Mouse (Mus musculus): ENCODE results near the gene Ift52. TPM values are rescaled to one million over a fixed set of nuclear protein-coding genes. Genes with fewer than 3 reads are reported as not detected.

Gene Ift52
- polyA plus RNA-seq, 1 experiment from 2014 or later = 46.8 TPM

GRCm38 (mm10) chr2:163084519-163084918 is 67.4 kb downstream of the Ift52 start:
- no peak overlapping the region for H3K4me2 ChIP-seq
- ATAC-seq (ENCODE audit: insufficient number of reproducible peaks, low FRiP score, low TSS enrichment, low read depth) = no peak
- no peaks in the 10 kb centered on the region for H3K27me3 ChIP-seq
- no peak overlapping the region for H3K27ac ChIP-seq
- H3K4me3 ChIP-seq = no peak overlapping the region
- WGBS = 82% methylated on average over 3 of the region's 3 CpGs
- peaks cover 5% of the 10 kb centered on the region for H3K36me3 ChIP-seq
- H3K4me1 ChIP-seq = no peaks in the 10 kb centered on the region
- no peak overlapping the region for H3K9ac ChIP-seq
- no peaks in the 10 kb centered on the region for H3K9me3 ChIP-seq

DNA sequence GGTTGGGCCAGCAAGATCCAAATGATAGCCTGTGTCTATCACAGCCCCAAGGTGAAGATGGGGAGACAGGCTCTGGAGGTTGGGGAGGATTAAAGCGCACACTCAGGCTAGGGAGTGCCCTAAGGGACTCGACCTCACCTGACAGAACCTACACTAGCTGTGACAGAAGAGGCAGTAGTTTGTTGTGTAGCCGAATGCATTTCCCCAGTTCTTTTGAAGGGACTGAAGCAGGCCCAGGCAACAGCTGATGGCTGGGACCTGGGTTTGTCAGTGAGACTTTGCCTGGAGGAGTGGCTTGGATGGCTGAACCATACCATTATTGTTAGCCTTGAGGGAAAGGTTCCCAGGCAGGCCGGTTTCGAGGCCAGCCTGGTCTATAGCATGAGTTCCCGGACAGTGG is 67.9 kb downstream of the Ift52 start:
- no peaks in the 10 kb centered on the region for H3K36me3 ChIP-seq
- H3K27ac ChIP-seq = no peak overlapping the region
- no peak for ATAC-seq (ENCODE audit: insufficient number of reproducible peaks, low FRiP score, low TSS enrichment, low read depth)
- no peaks in the 10 kb centered on the region for H3K9me3 ChIP-seq
- no peaks in the 10 kb centered on the region for H3K4me1 ChIP-seq
- H3K4me3 ChIP-seq = no peak overlapping the region
- no peaks in the 10 kb centered on the region for H3K27me3 ChIP-seq
- H3K9ac ChIP-seq = no peak overlapping the region
- no peak overlapping the region for H3K4me2 ChIP-seq
- 87% methylated on average over 6 of the region's 6 CpGs for WGBS

DNA sequence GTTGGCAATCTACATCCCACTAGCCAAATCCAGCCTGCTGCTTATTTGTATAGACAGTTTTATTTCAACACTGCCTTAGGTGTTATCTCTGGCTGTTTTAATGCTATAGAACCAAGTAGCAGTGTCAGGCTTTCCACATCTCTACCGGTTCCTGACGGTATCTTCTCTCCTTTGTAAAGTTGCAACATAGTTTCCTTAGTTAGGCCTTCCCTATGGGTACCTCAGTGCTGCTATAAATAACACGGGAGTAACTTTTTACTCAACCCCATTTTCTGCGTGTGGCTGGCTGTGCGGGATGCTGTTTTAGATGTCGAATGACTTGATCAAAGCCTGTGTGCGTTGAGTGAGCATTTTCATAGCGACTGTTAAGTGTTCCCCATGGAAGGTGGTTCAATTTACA is 69.4 kb downstream of the Ift52 start:
- Histone ChIP-seq H3K27me3 (no peaks in the 10 kb centered on the region), H3K9ac (no peak overlapping the region), H3K9me3 (no peaks in the 10 kb centered on the region), H3K36me3 (no peaks in the 10 kb centered on the region), H3K4me3 (no peak overlapping the region), H3K4me1 (no peaks in the 10 kb centered on the region), H3K27ac (no peak overlapping the region), H3K4me2 (no peak overlapping the region)
- WGBS = 59% methylated on average over 8 of the region's 8 CpGs
- no peak for ATAC-seq (ENCODE audit: insufficient number of reproducible peaks, low FRiP score, low TSS enrichment, low read depth)

GRCm38 (mm10) chr2:163087728-163088127 is 70.6 kb downstream of the Ift52 start, which contains the start of gene Gtsf1l:
Gene Gtsf1l (minus strand): TSS chr2:163087855.
- Histone ChIP-seq H3K4me2 (no peak within 1 kb of the TSS), H3K4me3 (no peak within 1 kb of the TSS), H3K27me3 (no peaks in the 10 kb centered on the region), H3K9ac (no peak within 1 kb of the TSS), H3K36me3 (no peaks in the 10 kb centered on the region), H3K4me1 (no peaks in the 10 kb centered on the region), H3K27ac (no peak within 1 kb of the TSS), H3K9me3 (no peaks in the 10 kb centered on the region)
- ATAC-seq (ENCODE audit: insufficient number of reproducible peaks, low FRiP score, low TSS enrichment, low read depth) = no peak
- WGBS = 86% methylated on average over 9 of the region's 9 CpGs

DNA sequence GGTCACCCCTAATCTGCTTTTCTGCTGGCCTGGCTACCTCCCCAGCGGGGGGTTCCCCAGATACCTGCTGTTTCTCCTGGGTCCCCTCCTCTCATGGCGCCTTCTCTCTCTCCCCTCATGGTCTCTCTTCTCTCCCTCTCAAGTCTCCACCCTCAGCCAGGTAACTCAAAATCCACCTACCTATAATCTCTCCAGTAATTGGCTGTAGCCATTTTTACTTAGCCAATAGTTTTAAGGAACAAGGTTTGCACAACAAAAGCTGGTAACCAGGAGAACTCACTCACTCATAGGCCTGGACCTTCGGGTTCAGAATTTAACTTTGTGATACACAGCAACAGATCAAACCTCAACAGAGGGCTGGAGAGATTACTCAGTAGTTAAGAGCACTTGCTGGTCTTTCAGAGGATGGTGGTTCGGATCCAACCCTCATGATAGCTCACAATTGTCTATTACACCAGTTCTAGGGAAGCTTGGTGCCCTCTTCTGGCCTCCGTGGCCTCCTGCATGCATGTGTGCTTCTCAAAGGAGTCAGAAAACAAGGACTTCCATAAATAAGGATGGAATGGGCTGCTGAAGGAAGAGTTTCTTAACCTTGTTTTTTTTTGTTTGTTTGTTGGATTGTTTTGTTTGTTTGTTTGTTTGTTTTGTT is 72.4 kb downstream of the Ift52 start:
- H3K9ac ChIP-seq = no peak overlapping the region
- WGBS = 79% methylated on average over 5 of the region's 5 CpGs
- no peaks in the 10 kb centered on the region for H3K36me3 ChIP-seq
- H3K4me3 ChIP-seq = no peak overlapping the region
- H3K9me3 ChIP-seq = no peaks in the 10 kb centered on the region
- no peak for ATAC-seq (ENCODE audit: insufficient number of reproducible peaks, low FRiP score, low TSS enrichment, low read depth)
- H3K27ac ChIP-seq = no peak overlapping the region
- H3K4me1 ChIP-seq = no peaks in the 10 kb centered on the region
- H3K27me3 ChIP-seq = no peaks in the 10 kb centered on the region
- no peak overlapping the region for H3K4me2 ChIP-seq

DNA sequence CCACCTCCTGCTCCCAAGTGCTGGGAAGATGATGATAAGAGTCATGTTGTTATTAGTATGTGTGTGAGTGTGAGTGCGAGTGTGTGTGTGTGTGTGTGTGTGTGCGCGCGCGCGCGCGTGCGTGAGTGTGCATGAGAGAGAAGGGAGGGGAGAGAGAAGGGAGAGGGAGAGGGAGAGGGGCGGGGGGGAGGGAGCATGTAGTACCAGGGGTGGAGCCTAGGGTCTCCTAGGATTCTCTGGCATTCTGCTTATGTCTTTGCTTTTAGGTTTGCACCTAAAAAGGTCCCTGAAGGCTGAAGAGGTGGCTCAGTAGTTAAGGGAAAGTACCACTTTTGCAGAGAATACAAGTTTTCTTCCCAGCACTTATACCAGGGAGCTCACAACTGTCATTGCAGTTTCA is 77.8 kb downstream of the Ift52 start:
- ATAC-seq (ENCODE audit: insufficient number of reproducible peaks, low FRiP score, low TSS enrichment, low read depth) = no peak
- H3K9ac ChIP-seq = no peak overlapping the region
- H3K4me2 ChIP-seq = no peak overlapping the region
- H3K4me3 ChIP-seq = no peak overlapping the region
- H3K36me3 ChIP-seq = no peaks in the 10 kb centered on the region
- no peaks in the 10 kb centered on the region for H3K9me3 ChIP-seq
- 0 out of 2 replicates have a peak, but pooled peaks cover 5% of the 10 kb centered on the region for H3K27me3 ChIP-seq
- H3K4me1 ChIP-seq = no peaks in the 10 kb centered on the region
- no peak overlapping the region for H3K27ac ChIP-seq
- WGBS = 87% methylated on average over 10 of the region's 10 CpGs

Small RNA genes lying within 50 kb of the gene (microRNA-seq; reads per million reads assigned to microRNA genes)
- not detected for gene Gm22174
- gene Mir7003 = not detected

Other genes with a start within 250 kb of the Ift52 start
- 179 and 186 TPM in 2 replicates for gene Srsf6, start 85.8 kb upstream of the Ift52 start, polyA plus RNA-seq (2015; fragmentation: Nextera tagmentation; extraction: Ambion mirVana)
- 0.12 and 0.22 TPM in 2 replicates for gene L3mbtl1, start 73.9 kb upstream of the Ift52 start, polyA plus RNA-seq (2015; fragmentation: Nextera tagmentation; extraction: Ambion mirVana)
- gene Sgk2, start 30.0 kb upstream of the Ift52 start, polyA plus RNA-seq (2015; fragmentation: Nextera tagmentation; extraction: Ambion mirVana) = 0.05 TPM in 1 of 2 replicates, not detected in the other
- 18.6 and 22.5 TPM in 2 replicates for gene Mybl2, start 37.3 kb downstream of the Ift52 start, polyA plus RNA-seq (2015; fragmentation: Nextera tagmentation; extraction: Ambion mirVana)
- gene Gtsf1l, start 70.5 kb downstream of the Ift52 start, polyA plus RNA-seq (2015; fragmentation: Nextera tagmentation; extraction: Ambion mirVana) = not detected in 2 replicates
- 4.4 and 5.2 TPM in 2 replicates for gene Tox2, start 185.8 kb downstream of the Ift52 start, polyA plus RNA-seq (2015; fragmentation: Nextera tagmentation; extraction: Ambion mirVana)

All from limb, embryonic 15.5 days (tissue).